Mouse (Mus musculus) heart, embryonic 16.5 days (tissue): ENCODE measurements around the gene Ager. TPM values are rescaled to one million over a fixed set of nuclear protein-coding genes. Genes with fewer than 3 reads are reported as not detected.

Experiments used
- ATAC-seq: fragments of 200-750 bp; cut with Nextera tagmentation; replicated peaks from 2 replicates; pipeline ENCODE4 v1.8.0; 2017; ENCODE audit warnings: moderate number of reproducible peaks; ENCODE audit not compliant: insufficient read depth, low FRiP score; ENCODE audit errors: extremely low read depth
- H3K27ac ChIP-seq: fragments of 300-500 bp; sonication (generic); 2 replicates; pipeline ENCODE4 v1.5.1; 2014; ENCODE audit warnings: mild to moderate bottlenecking, low read length, control low read depth, moderate library complexity
- H3K27me3 ChIP-seq: fragments of 300-500 bp; sonication (generic); 2 replicates; pipeline ENCODE4 v1.6.1; 2014; ENCODE audit warnings: low read length, mixed read lengths; ENCODE audit not compliant: control insufficient read depth, insufficient read depth
- H3K36me3 ChIP-seq: fragments of 300-500 bp; sonication (generic); 2 replicates; pipeline ENCODE4 v1.6.1; 2014; ENCODE audit not compliant: control insufficient read depth, insufficient read depth
- H3K4me1 ChIP-seq: fragments of 300-500 bp; sonication (generic); 2 replicates; pipeline ENCODE4 v1.6.1; 2014; ENCODE audit warnings: low read length, mixed read lengths; ENCODE audit not compliant: control insufficient read depth, insufficient read depth
- H3K4me2 ChIP-seq: fragments of 300-500 bp; sonication (generic); 2 replicates; pipeline ENCODE4 v1.6.1; 2014; ENCODE audit warnings: low read depth, mild to moderate bottlenecking, control low read depth, low read length
- H3K4me3 ChIP-seq: fragments of 300-500 bp; sonication (generic); 2 replicates; pipeline ENCODE4 v1.5.1; 2014; ENCODE audit warnings: mild to moderate bottlenecking, control low read depth, low read length
- H3K9ac ChIP-seq: fragments of 300-500 bp; sonication (generic); 2 replicates; pipeline ENCODE4 v1.6.1; 2014; ENCODE audit warnings: low read length, control low read depth
- H3K9me3 ChIP-seq: fragments of 300-500 bp; sonication (generic); replicated peaks from 2 replicates; pipeline ENCODE4 v1.6.1; 2016; ENCODE audit warnings: low read length; ENCODE audit not compliant: control insufficient read depth
- WGBS: fragments of 180-500 bp; shearing (Covaris S2); extraction: QIAGEN DNeasy Blood & Tissue Kit; methylation state at CpG from one replicate; pipeline ENCODE4 v1.1.7; 2014; 5-methylcytosine and 5-hydroxymethylcytosine counted together
- polyA plus RNA-seq: library from polyadenylated mRNA; unstranded; fragments of >200 nt; fragmentation: Nextera tagmentation; extraction: Ambion mirVana; gene quantifications from 2 replicates; pipeline ENCODE4 v1.2.1, GENCODE M21; 2015

Gene Ager
- polyA plus RNA-seq, 1 experiment from 2014 or later, result 4.7 TPM

- H3K27ac ChIP-seq, result no peak overlapping the region
Measured at GRCm38 (mm10) chr17:34641945-34642344, 44.3 kb downstream of the Ager start.

GRCm38 (mm10) chr17:34643379-34643778 lies 45.7 kb downstream of the Ager start:
- Histone ChIP-seq H3K4me3 (no peak overlapping the region), H3K27ac (no peak overlapping the region), H3K9me3 (no peaks in the 10 kb centered on the region; the same call in 1 of the 2 replicates), H3K27me3 (no peaks in the 10 kb centered on the region), H3K4me1 (peaks cover 28% of the 10 kb centered on the region), H3K4me2 (no peak overlapping the region), H3K9ac (no peak overlapping the region), H3K36me3 (no peaks in the 10 kb centered on the region)
- 87% methylated on average over 4 of the region's 4 CpGs for WGBS
- ATAC-seq, result no peak

More at GRCm38 (mm10) chr17:34641945-34642344, 44.3 kb downstream of the Ager start:
- no peak overlapping the region for H3K9ac ChIP-seq
- ATAC-seq, result no peak
- H3K4me2 ChIP-seq, result no peak overlapping the region
- WGBS, result 73% methylated on average over 3 of the region's 3 CpGs
- no peaks in the 10 kb centered on the region for H3K27me3 ChIP-seq
- peaks cover 21% of the 10 kb centered on the region for H3K4me1 ChIP-seq
- H3K9me3 ChIP-seq, result no peaks in the 10 kb centered on the region; the same call in 1 of the 2 replicates
- no peak overlapping the region for H3K4me3 ChIP-seq
- no peaks in the 10 kb centered on the region for H3K36me3 ChIP-seq

GRCm38 (mm10) chr17:34643944-34644343 lies 46.3 kb downstream of the Ager start:
- no peak overlapping the region for H3K4me2 ChIP-seq
- no peak for ATAC-seq
- no peak overlapping the region for H3K4me3 ChIP-seq
- peaks cover 28% of the 10 kb centered on the region for H3K4me1 ChIP-seq
- no peaks in the 10 kb centered on the region for H3K36me3 ChIP-seq
- no peak overlapping the region for H3K27ac ChIP-seq
- no peaks in the 10 kb centered on the region for H3K27me3 ChIP-seq
- H3K9me3 ChIP-seq, result no peaks in the 10 kb centered on the region; the same call in 1 of the 2 replicates
- 71% methylated on average over 10 of the region's 10 CpGs for WGBS
- no peak overlapping the region for H3K9ac ChIP-seq

- peak within 1 kb of the TSS; percentile 74 for H3K4me3 ChIP-seq
- H3K27me3 ChIP-seq, result no peaks in the 10 kb centered on the region
- H3K9ac ChIP-seq, result peak within 1 kb of the TSS; percentile 83
- H3K27ac ChIP-seq, result peak within 1 kb of the TSS; percentile 81
- peak; percentile 78 for ATAC-seq
- peaks cover 28% of the 10 kb centered on the region for H3K4me1 ChIP-seq
- no peaks in the 10 kb centered on the region for H3K36me3 ChIP-seq
- H3K9me3 ChIP-seq, result no peaks in the 10 kb centered on the region
- WGBS, result under 1% methylated on average over 16 of the region's 16 CpGs
- H3K4me2 ChIP-seq, result peak within 1 kb of the TSS; percentile 78
Measured at GRCm38 (mm10) chr17:34644608-34645007, 46.9 kb downstream of the Ager start, which contains the start of gene Fkbpl. Fkbpl (plus strand) TSS chr17:34644764.

- peak overlapping the region; percentile 83 for H3K9ac ChIP-seq
- peaks cover 27% of the 10 kb centered on the region for H3K4me1 ChIP-seq
- no peaks in the 10 kb centered on the region for H3K27me3 ChIP-seq
- peak overlapping the region; percentile 78 for H3K4me2 ChIP-seq
- WGBS, result 38% methylated on average over 10 of the region's 10 CpGs
- H3K36me3 ChIP-seq, result no peaks in the 10 kb centered on the region
- 0 out of 2 replicates have a peak overlapping the region, but pooled peaks have one; percentile 37 for H3K27ac ChIP-seq
- no peak for ATAC-seq
- H3K9me3 ChIP-seq, result no peaks in the 10 kb centered on the region
- peak overlapping the region; percentile 74 for H3K4me3 ChIP-seq
Measured at GRCm38 (mm10) chr17:34645256-34645829, 47.7 kb downstream of the Ager start.

- Histone ChIP-seq H3K4me3 (no peak overlapping the region), H3K4me2 (peak overlapping the region; percentile 11; the same call in 1 of the 2 replicates), H3K27me3 (no peaks in the 10 kb centered on the region), H3K36me3 (no peaks in the 10 kb centered on the region), H3K27ac (no peak overlapping the region), H3K9me3 (no peaks in the 10 kb centered on the region), H3K4me1 (peaks cover 23% of the 10 kb centered on the region), H3K9ac (no peak overlapping the region)
- ATAC-seq, result no peak
- 80% methylated on average over 30 of the region's 30 CpGs for WGBS
Measured at GRCm38 (mm10) chr17:34645831-34646511, 48.3 kb downstream of the Ager start.

- Histone ChIP-seq H3K4me3 (peak within 1 kb of the TSS; percentile 94), H3K36me3 (peaks cover 7% of the 10 kb centered on the region), H3K9ac (peak within 1 kb of the TSS; percentile 94), H3K4me2 (peak within 1 kb of the TSS; percentile 90), H3K27me3 (no peaks in the 10 kb centered on the region), H3K4me1 (peaks cover 18% of the 10 kb centered on the region), H3K27ac (peak within 1 kb of the TSS; percentile 69), H3K9me3 (no peaks in the 10 kb centered on the region)
- 1% methylated on average over 66 of the region's 66 CpGs for WGBS
- peak; percentile 97 for ATAC-seq
Measured at GRCm38 (mm10) chr17:34646906-34647787, 49.5 kb downstream of the Ager start, which contains the start of gene Atf6b. Atf6b (plus strand) TSS chr17:34647146.

- no peak overlapping the region for H3K9ac ChIP-seq
- peaks cover 12% of the 10 kb centered on the region for H3K36me3 ChIP-seq
- peaks cover 18% of the 10 kb centered on the region for H3K4me1 ChIP-seq
- no peak for ATAC-seq
- H3K4me2 ChIP-seq, result peak overlapping the region; percentile 90
- 83% methylated on average over 16 of the region's 16 CpGs for WGBS
- H3K27ac ChIP-seq, result no peak overlapping the region
- no peak overlapping the region for H3K4me3 ChIP-seq
- no peaks in the 10 kb centered on the region for H3K27me3 ChIP-seq
- no peaks in the 10 kb centered on the region for H3K9me3 ChIP-seq
Measured at GRCm38 (mm10) chr17:34648141-34648890, 50.7 kb downstream of the Ager start.
